Mouse (Mus musculus): ENCODE measurements around the gene Peli3. TPM values are rescaled to one million over a fixed set of nuclear protein-coding genes. Genes with fewer than 3 reads are reported as not detected.
A peak's percentile ranks its signal among the peaks of the same experiment; 100 is the strongest.

The Peli3 gene
- polyA plus RNA-seq, 1 experiment, result not detected

DNA sequence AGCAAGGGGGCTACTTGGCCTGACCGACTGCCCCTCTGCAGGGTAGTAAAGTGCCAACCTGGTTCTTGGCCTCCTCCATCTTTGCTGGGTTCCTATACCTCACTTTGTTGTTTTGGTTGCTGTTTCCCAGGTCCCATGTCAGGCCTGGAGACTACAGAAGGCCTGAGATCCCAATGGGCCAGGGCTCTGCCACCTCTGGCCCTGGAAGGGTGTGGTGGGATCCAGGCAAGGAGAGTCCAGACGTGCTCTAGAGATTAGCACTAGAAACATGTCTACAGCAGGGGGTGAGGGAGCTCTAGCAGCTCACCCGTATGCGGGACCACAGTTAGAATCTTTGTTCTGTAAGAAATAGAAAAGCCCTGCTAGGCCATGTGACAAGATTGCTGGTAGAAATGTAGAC, 59.0 kb downstream of the Peli3 start:
- H3K27me3 ChIP-seq (ENCODE audit: control insufficient read depth), result no peaks in the 10 kb centered on the region
- TF ChIP-seq TAL1 (IDR thresholded peaks at IDR 0.05; ENCODE audit: low read length), result peak; percentile 57; the same call in 2 of the 3 replicates
- no peak for TF ChIP-seq GATA1 (IDR thresholded peaks at IDR 0.05; ENCODE audit: low read length)
- H3K36me3 ChIP-seq (ENCODE audit: control insufficient read depth), result peaks cover 67% of the 10 kb centered on the region
- H3K9me3 ChIP-seq (ENCODE audit: control insufficient read depth, low read length), result no peaks in the 10 kb centered on the region
- peaks cover 63% of the 10 kb centered on the region for H3K4me1 ChIP-seq (ENCODE audit: control insufficient read depth)
- H3K4me3 ChIP-seq (replicated peaks), result peak overlapping the region; percentile 8

Other genes with a start within 250 kb of the Peli3 start
- 0.18 TPM in 1 of 2 replicates, not detected in the other for gene Gm960, start 244.5 kb downstream of the Peli3 start, polyA plus RNA-seq (2012)
- not detected in 2 replicates for gene Sptbn2, start 232.0 kb downstream of the Peli3 start, polyA plus RNA-seq (2012)
- 0.32 and 0.47 TPM in 2 replicates for gene Rbm4b, start 186.6 kb downstream of the Peli3 start, polyA plus RNA-seq (2012)
- 1.1 and 1.6 TPM in 2 replicates for gene Rbm4, start 149.2 kb downstream of the Peli3 start, polyA plus RNA-seq (2012)
- 0.19 and 0.62 TPM in 2 replicates for gene Gm21992, start 131.5 kb downstream of the Peli3 start, polyA plus RNA-seq (2012)
- gene Rbm14, start 131.5 kb downstream of the Peli3 start, polyA plus RNA-seq (2012), result 3.8 and 5.1 TPM in 2 replicates
- 19.1 and 28.1 TPM in 2 replicates for gene Ccs, start 103.8 kb downstream of the Peli3 start, polyA plus RNA-seq (2012)
- gene Ccdc87, start 103.8 kb downstream of the Peli3 start, polyA plus RNA-seq (2012), result 0.01 TPM in 1 of 2 replicates, not detected in the other
- 12.0 and 15.6 TPM in 2 replicates for gene Ctsf, start 88.0 kb downstream of the Peli3 start, polyA plus RNA-seq (2012)
- gene Actn3, start 65.2 kb downstream of the Peli3 start, polyA plus RNA-seq (2012), result 0.07 and 0.20 TPM in 2 replicates
- gene Zdhhc24, start 64.5 kb downstream of the Peli3 start, polyA plus RNA-seq (2012), result 1.1 and 1.2 TPM in 2 replicates
- gene Bbs1, start 36.5 kb downstream of the Peli3 start, polyA plus RNA-seq (2012), result 0.33 and 0.50 TPM in 2 replicates
- gene Dpp3, start 14.8 kb downstream of the Peli3 start, polyA plus RNA-seq (2012), result 4.8 and 6.0 TPM in 2 replicates
- gene Mrpl11, start 19.0 kb upstream of the Peli3 start, polyA plus RNA-seq (2012), result 5.3 and 5.9 TPM in 2 replicates
- gene Npas4, start 47.2 kb upstream of the Peli3 start, polyA plus RNA-seq (2012), result not detected in 2 replicates
- 0.02 and 0.03 TPM in 2 replicates for gene Slc29a2, start 80.7 kb upstream of the Peli3 start, polyA plus RNA-seq (2012)
- 0.09 and 0.15 TPM in 2 replicates for gene B4gat1, start 95.7 kb upstream of the Peli3 start, polyA plus RNA-seq (2012)
- 0.03 and 0.04 TPM in 2 replicates for gene AC124502.3, start 95.8 kb upstream of the Peli3 start, polyA plus RNA-seq (2012)
- gene Brms1, start 98.2 kb upstream of the Peli3 start, polyA plus RNA-seq (2012), result 4.1 and 7.0 TPM in 2 replicates
- gene Rin1, start 107.4 kb upstream of the Peli3 start, polyA plus RNA-seq (2012), result 0.03 and 0.13 TPM in 2 replicates
- 0.06 and 0.11 TPM in 2 replicates for gene Cd248, start 125.0 kb upstream of the Peli3 start, polyA plus RNA-seq (2012)
- 0.02 TPM in 1 of 2 replicates, not detected in the other for gene Tmem151a, start 142.4 kb upstream of the Peli3 start, polyA plus RNA-seq (2012)
- gene Yif1a, start 145.4 kb upstream of the Peli3 start, polyA plus RNA-seq (2012), result 0.79 and 0.94 TPM in 2 replicates
- 0.12 and 0.17 TPM in 2 replicates for gene Cnih2, start 155.4 kb upstream of the Peli3 start, polyA plus RNA-seq (2012)
- gene Rab1b, start 163.9 kb upstream of the Peli3 start, polyA plus RNA-seq (2012), result 16.9 and 17.0 TPM in 2 replicates
- 0.52 and 1.2 TPM in 2 replicates for gene Klc2, start 175.4 kb upstream of the Peli3 start, polyA plus RNA-seq (2012)

Data from erythroblast, embryonic 14.5 days (primary cell).